Mouse (Mus musculus) lung, embryonic 16.5 days (tissue): ENCODE results near the gene Pkmyt1. TPM values are rescaled to one million over a fixed set of nuclear protein-coding genes. Genes with fewer than 3 reads are reported as not detected.
A peak's percentile ranks its signal among the peaks of the same experiment; 100 is the strongest.

ENCODE experiments used
- ATAC-seq: fragments of 200-750 bp; cut with Nextera tagmentation; 2 replicates; pipeline ENCODE4 v1.8.0; 2017; ENCODE audit warnings: low read depth, mild to moderate bottlenecking, moderate library complexity
- H3K27ac ChIP-seq: fragments of 300-500 bp; sonication (generic); 2 replicates; pipeline ENCODE4 v1.5.1; 2014; ENCODE audit warnings: mild to moderate bottlenecking, control low read depth, low read length
- H3K27me3 ChIP-seq: fragments of 300-500 bp; sonication (generic); 2 replicates; pipeline ENCODE4 v1.6.1; 2014; ENCODE audit warnings: low read depth, low read length, mixed read lengths; ENCODE audit not compliant: control insufficient read depth, insufficient read depth
- H3K36me3 ChIP-seq: fragments of 300-500 bp; sonication (generic); 2 replicates; pipeline ENCODE4 v1.6.1; 2014; ENCODE audit warnings: low read length; ENCODE audit not compliant: control insufficient read depth, insufficient read depth
- H3K4me1 ChIP-seq: fragments of 300-500 bp; sonication (generic); replicated peaks from 2 replicates; pipeline ENCODE4 v1.6.1; 2014; ENCODE audit warnings: low read length, mixed read lengths; ENCODE audit not compliant: control insufficient read depth, insufficient read depth
- H3K4me2 ChIP-seq: fragments of 300-500 bp; sonication (generic); 2 replicates; pipeline ENCODE4 v1.6.1; 2014; ENCODE audit warnings: low read depth, low read length, control low read depth
- H3K4me3 ChIP-seq: fragments of 300-500 bp; sonication (generic); 2 replicates; pipeline ENCODE4 v1.5.1; 2014; ENCODE audit warnings: mild to moderate bottlenecking, low read length, control low read depth
- H3K9ac ChIP-seq: fragments of 300-500 bp; sonication (generic); 2 replicates; pipeline ENCODE4 v1.6.1; 2014; ENCODE audit warnings: low read length, control low read depth
- H3K9me3 ChIP-seq: fragments of 300-500 bp; sonication (generic); 2 replicates; pipeline ENCODE4 v1.6.1; 2016; ENCODE audit warnings: low read length; ENCODE audit not compliant: control insufficient read depth
- WGBS: fragments of 180-500 bp; shearing (Covaris S2); extraction: QIAGEN DNeasy Blood & Tissue Kit; methylation state at CpG from one replicate; pipeline ENCODE4 v1.1.7; 2014; 5-methylcytosine and 5-hydroxymethylcytosine counted together
- polyA plus RNA-seq: library from polyadenylated mRNA; unstranded; fragments of >200 nt; fragmentation: Nextera tagmentation; extraction: Ambion mirVana; gene quantifications from 2 replicates; pipeline ENCODE4 v1.2.1, GENCODE M21; 2015

Pkmyt1 gene
- polyA plus RNA-seq, 1 experiment from 2014 or later: 58.8 TPM

- Histone ChIP-seq H3K4me3 (no peak overlapping the region), H3K36me3 (no peaks in the 10 kb centered on the region), H3K9me3 (no peaks in the 10 kb centered on the region), H3K4me1 (peaks cover 15% of the 10 kb centered on the region; the same call in 1 of the 2 replicates), H3K27me3 (peaks cover 42% of the 10 kb centered on the region), H3K4me2 (no peak overlapping the region), H3K9ac (0 out of 2 replicates have a peak overlapping the region, but pooled peaks have one; percentile 22), H3K27ac (0 out of 2 replicates have a peak overlapping the region, but pooled peaks have one; percentile 9)
- no peak for ATAC-seq
- WGBS: 15% methylated on average over 15 of the region's 15 CpGs
Measured at GRCm38 (mm10) chr17:23683226-23683625, 42.9 kb upstream of the Pkmyt1 start.

DNA sequence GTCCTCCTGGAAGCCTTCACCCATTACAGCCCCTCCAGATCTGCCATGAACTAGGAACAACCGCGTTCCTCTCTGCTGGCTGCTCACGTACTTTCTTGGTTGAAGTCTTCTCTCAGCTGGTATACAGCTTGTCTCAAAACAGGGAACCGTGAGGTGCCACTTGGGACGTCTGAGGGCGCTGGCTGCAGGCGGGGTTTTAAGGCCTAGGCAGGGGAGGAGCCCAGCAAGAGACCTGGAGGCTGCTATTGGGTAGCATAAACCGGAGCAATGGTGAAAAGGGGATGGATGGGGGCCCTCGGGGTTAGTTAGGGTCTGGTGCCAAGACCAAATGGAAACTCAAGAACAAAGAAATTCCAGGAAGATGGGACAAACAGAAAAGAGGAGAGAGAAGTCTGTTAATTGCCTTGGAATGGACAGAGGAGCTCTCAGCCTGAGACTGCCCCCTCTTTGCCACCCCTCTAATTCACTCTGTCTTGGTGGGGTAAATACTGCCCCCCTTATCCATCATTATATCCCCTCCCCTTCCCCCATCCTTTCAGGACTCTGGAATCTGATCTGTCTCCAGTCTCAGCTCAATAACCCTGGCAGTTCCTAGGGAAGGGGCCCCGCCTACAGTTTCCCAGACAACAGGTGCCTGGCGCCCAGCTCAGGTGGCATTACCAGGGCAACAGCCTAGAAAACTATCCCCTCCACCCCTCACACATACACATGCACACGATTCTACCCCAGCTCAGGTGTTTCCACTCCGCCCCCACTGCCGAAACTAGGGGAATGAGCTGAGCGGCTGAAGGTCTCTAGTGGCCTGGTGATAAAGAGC is 42.1 kb upstream of the Pkmyt1 start, which contains the start of gene Cldn9:
Cldn9 (minus strand) TSS at position 171 of the 817 bp plus-strand sequence.
- peak; percentile 84 for ATAC-seq
- Histone ChIP-seq H3K4me1 (peaks cover 15% of the 10 kb centered on the region; the same call in 1 of the 2 replicates), H3K4me2 (no peak within 1 kb of the TSS), H3K36me3 (no peaks in the 10 kb centered on the region), H3K9ac (0 out of 2 replicates have a peak within 1 kb of the TSS, but pooled peaks have one; percentile 22), H3K27ac (peak within 1 kb of the TSS; percentile 39), H3K4me3 (no peak within 1 kb of the TSS), H3K9me3 (no peaks in the 10 kb centered on the region), H3K27me3 (peaks cover 37% of the 10 kb centered on the region)
- 19% methylated on average over 15 of the region's 15 CpGs for WGBS

DNA sequence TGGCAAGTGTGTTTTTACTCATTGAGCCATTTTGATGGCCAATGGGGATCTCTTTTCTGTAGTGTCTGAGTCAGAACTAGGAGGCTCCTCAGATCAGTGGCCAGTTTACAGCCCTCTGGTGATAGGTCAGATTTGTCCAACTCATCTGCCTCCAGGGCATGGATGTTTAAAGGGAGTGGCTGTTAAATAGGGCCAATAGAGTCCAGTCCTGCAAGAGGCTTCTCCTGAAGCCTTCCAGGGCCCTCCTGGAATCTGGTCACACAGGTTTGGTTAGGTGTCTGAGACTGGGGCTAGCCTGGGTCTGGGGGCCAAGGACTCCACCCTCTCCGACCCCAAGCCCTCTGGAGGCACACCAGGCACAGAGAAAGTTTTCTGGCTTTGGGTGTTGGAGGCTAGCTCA is 31.6 kb upstream of the Pkmyt1 start:
- Histone ChIP-seq H3K4me2 (no peak overlapping the region), H3K27ac (peak overlapping the region; percentile 68), H3K4me3 (no peak overlapping the region), H3K9ac (no peak overlapping the region), H3K36me3 (no peaks in the 10 kb centered on the region), H3K4me1 (peaks cover 12% of the 10 kb centered on the region), H3K27me3 (peaks cover 8% of the 10 kb centered on the region), H3K9me3 (no peaks in the 10 kb centered on the region)
- WGBS: 44% methylated on average over 1 of the region's 1 CpGs
- ATAC-seq: peak; percentile 38; the same call in 1 of the 2 replicates

GRCm38 (mm10) chr17:23695801-23696200 is 30.3 kb upstream of the Pkmyt1 start:
- Histone ChIP-seq H3K9me3 (no peaks in the 10 kb centered on the region), H3K4me3 (no peak overlapping the region), H3K27ac (peak overlapping the region; percentile 71), H3K9ac (no peak overlapping the region), H3K4me1 (peaks cover 14% of the 10 kb centered on the region), H3K4me2 (no peak overlapping the region), H3K36me3 (no peaks in the 10 kb centered on the region), H3K27me3 (peaks cover 12% of the 10 kb centered on the region)
- 21% methylated on average over 3 of the region's 3 CpGs for WGBS
- peak; percentile 78 for ATAC-seq

DNA sequence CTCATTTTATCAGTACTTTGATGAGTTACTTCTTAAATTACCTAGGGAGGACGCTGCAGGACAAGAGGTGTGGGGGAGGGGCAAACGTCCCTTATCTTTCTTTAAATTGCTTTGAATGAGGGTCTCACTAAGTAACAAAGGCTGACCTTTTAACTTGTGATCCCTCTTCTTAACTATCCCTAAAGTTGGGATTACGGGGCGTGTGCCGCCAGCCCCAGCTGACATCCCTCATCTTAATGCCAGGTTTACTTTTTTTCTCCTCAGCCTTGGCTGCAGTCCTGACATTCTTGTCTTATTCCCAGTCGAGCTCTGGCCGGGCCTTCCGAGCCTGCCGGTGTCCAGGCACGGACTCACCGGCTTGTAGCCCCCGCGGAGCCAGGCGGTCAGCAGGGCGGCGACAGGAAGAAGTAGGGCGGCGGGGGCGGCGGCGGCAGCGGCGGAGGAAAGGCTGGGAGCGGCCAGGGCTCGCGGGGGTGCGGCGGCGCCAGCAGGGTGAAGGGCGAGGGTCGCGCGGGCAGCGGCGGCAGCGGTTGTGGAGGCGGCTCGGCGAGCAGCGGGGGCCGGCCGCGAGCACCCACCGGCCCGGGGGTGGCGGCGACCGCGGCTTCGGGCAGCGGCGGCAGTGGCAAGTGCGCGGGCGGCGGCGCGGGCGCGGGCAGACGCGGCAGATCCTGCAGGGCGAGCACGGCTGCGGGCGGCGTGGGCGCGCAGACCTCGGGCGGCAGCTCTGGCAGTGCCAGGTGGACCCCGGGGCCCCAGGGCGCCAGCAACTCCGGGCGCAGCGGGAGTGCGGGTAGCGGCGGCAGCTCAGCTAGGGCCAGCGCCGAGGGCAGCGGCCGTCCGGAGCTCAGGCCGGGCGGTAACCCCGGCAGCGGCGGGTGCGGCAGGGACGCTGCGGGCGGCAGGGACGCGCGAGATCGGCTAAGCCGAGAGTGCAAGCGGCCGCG is 26.7 kb upstream of the Pkmyt1 start:
- H3K27ac ChIP-seq: no peak overlapping the region
- ATAC-seq: peak; percentile 40
- H3K4me3 ChIP-seq: peak overlapping the region; percentile 71
- H3K9me3 ChIP-seq: no peaks in the 10 kb centered on the region
- WGBS: 2% methylated on average over 51 of the region's 101 CpGs
- peak overlapping the region; percentile 99 for H3K4me2 ChIP-seq
- peaks cover 14% of the 10 kb centered on the region for H3K4me1 ChIP-seq
- no peaks in the 10 kb centered on the region for H3K36me3 ChIP-seq
- peaks cover 16% of the 10 kb centered on the region for H3K27me3 ChIP-seq
- peak overlapping the region; percentile 61 for H3K9ac ChIP-seq

DNA sequence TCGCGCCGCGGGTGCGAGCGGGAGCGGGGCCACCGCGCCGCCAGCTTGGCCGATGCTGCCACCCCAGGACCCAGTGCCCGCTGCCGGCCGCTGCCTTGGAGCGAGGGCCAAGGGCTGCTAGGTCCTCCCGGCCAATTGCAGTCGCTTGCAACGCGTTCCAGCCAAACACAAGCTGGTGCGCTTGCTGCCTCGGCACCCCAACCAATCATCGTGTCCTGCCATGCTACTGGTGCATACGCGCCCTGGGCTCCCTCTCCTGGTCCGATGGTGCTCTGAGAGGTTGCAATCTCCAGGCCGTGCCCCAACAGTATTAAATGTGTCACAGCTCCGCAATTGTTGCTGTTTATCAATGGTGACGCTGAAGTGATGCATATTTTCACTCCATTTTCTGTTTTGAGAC is 26.1 kb upstream of the Pkmyt1 start:
- peak overlapping the region; percentile 61 for H3K9ac ChIP-seq
- peaks cover 8% of the 10 kb centered on the region for H3K4me1 ChIP-seq
- peaks cover 16% of the 10 kb centered on the region for H3K27me3 ChIP-seq
- H3K9me3 ChIP-seq: no peaks in the 10 kb centered on the region
- peak overlapping the region; percentile 99 for H3K4me2 ChIP-seq
- no peaks in the 10 kb centered on the region for H3K36me3 ChIP-seq
- ATAC-seq: peak; percentile 94
- H3K4me3 ChIP-seq: peak overlapping the region; percentile 71
- WGBS: under 1% methylated on average over 17 of the region's 28 CpGs
- H3K27ac ChIP-seq: no peak overlapping the region

DNA sequence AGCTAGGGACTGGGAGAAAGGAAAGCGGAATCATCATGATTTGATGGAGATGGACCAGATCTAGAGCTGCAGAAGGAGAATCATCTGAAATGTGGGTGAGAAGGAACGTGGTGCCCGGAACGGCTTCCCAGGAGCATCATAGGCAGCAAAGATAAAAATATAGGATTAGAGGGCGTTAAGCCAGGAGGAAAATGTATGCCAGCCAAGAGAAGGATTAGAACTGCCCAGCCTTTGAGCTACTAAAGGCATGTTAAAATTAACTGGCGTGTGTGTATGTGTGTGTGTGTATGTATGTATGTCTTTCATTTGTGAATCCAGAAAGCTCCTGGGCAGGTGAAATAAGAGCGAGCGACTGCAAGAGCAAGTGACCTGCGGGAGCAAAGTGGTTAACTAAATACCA is 22.8 kb upstream of the Pkmyt1 start:
- Histone ChIP-seq H3K4me3 (no peak overlapping the region), H3K36me3 (no peaks in the 10 kb centered on the region), H3K4me2 (no peak overlapping the region), H3K9ac (no peak overlapping the region), H3K4me1 (peaks cover 6% of the 10 kb centered on the region), H3K27me3 (peaks cover 16% of the 10 kb centered on the region), H3K9me3 (no peaks in the 10 kb centered on the region), H3K27ac (no peak overlapping the region)
- no peak for ATAC-seq
- 78% methylated on average over 9 of the region's 9 CpGs for WGBS

- H3K27ac ChIP-seq: no peak overlapping the region
- 44% methylated on average over 7 of the region's 7 CpGs for WGBS
- no peak overlapping the region for H3K4me3 ChIP-seq
- H3K9ac ChIP-seq: no peak overlapping the region
- H3K27me3 ChIP-seq: peaks cover 5% of the 10 kb centered on the region
- ATAC-seq: no peak
- H3K9me3 ChIP-seq: no peaks in the 10 kb centered on the region
- no peak overlapping the region for H3K4me2 ChIP-seq
- no peaks in the 10 kb centered on the region for H3K36me3 ChIP-seq
- H3K4me1 ChIP-seq: 0 out of 2 replicates have a peak, but pooled peaks cover 2% of the 10 kb centered on the region
Measured at GRCm38 (mm10) chr17:23704741-23705140, 21.4 kb upstream of the Pkmyt1 start.
